In genomic region chr4:147934611-147935010, GRCm38 (mm10) we compare ENCODE assay signal across 31 mouse cellular contexts. TPM values are rescaled to one million over a fixed set of nuclear protein-coding genes. Genes with fewer than 3 reads are reported as not detected.
DNase-seq lines count a peak whose midpoint lies in the region; ATAC-seq and TF ChIP-seq lines count a peak whose summit lies in the region.
"Had no signal": no experiment of that assay in that cellular context is flagged by ENCODE, and none has a peak within 500 bp of the region (broad histone marks: within the 10 kb centered on the region; RNA-seq: fewer than 3 reads in every experiment).

No protein-coding gene starts in this region.

- no peak for ATAC-seq in heart, embryonic 16.5 days (replicated peaks; ENCODE audit: extremely low read depth, insufficient read depth, low FRiP score)
- ATAC-seq in liver, embryonic 12.5 days = no peak
- ATAC-seq in liver, embryonic 11.5 days (replicated peaks; ENCODE audit: low FRiP score) = no peak
- no peak for ATAC-seq in embryonic facial prominence, embryonic 15.5 days (ENCODE audit: insufficient number of reproducible peaks, low FRiP score, low TSS enrichment, low read depth)
- ATAC-seq: forebrain, embryonic 13.5 days; hindbrain, postnatal 0 days; intestine, embryonic 16.5 days had no signal

- no peaks in the 10 kb centered on the region for H3K27me3 ChIP-seq in heart, embryonic 16.5 days (ENCODE audit: control insufficient read depth, insufficient read depth, low read length)
- 0 out of 2 replicates have a peak, but pooled peaks cover 5% of the 10 kb centered on the region for H3K27me3 ChIP-seq in liver, embryonic 12.5 days (replicated peaks)
- H3K27me3 ChIP-seq in liver, embryonic 11.5 days (replicated peaks; ENCODE audit: control insufficient read depth, insufficient read depth, low read length) = no peaks in the 10 kb centered on the region
- H3K27me3 ChIP-seq in embryonic facial prominence, embryonic 15.5 days = no peaks in the 10 kb centered on the region

- H3K9ac ChIP-seq in heart, embryonic 16.5 days (ENCODE audit: low read length) = no peak overlapping the region
- no peak overlapping the region for H3K9ac ChIP-seq in liver, embryonic 12.5 days
- H3K9ac ChIP-seq in liver, embryonic 11.5 days (ENCODE audit: low read depth, low read length) = no peak overlapping the region
- no peak overlapping the region for H3K9ac ChIP-seq in embryonic facial prominence, embryonic 15.5 days
- H3K9ac ChIP-seq: forebrain, embryonic 13.5 days; lung, embryonic 14.5 days had no signal

- H3K9me3 ChIP-seq in heart, embryonic 16.5 days (replicated peaks; ENCODE audit: control insufficient read depth, low read length) = no peaks in the 10 kb centered on the region
- no peaks in the 10 kb centered on the region for H3K9me3 ChIP-seq in liver, embryonic 12.5 days (replicated peaks)
- H3K9me3 ChIP-seq in liver, embryonic 11.5 days (ENCODE audit: control insufficient read depth, low read length) = no peaks in the 10 kb centered on the region
- H3K9me3 ChIP-seq in embryonic facial prominence, embryonic 15.5 days (replicated peaks) = no peaks in the 10 kb centered on the region
- H3K9me3 ChIP-seq: forebrain, embryonic 13.5 days; hindbrain, embryonic 10.5 days had no signal

- WGBS in heart, embryonic 16.5 days = 74% methylated on average over 4 of the region's 4 CpGs
- WGBS in liver, embryonic 12.5 days (ENCODE audit: insufficient replicate concordance) = 68% methylated on average over 4 of the region's 4 CpGs
- 72% methylated on average over 4 of the region's 4 CpGs for WGBS in liver, embryonic 11.5 days
- 76% methylated on average over 4 of the region's 4 CpGs for WGBS in embryonic facial prominence, embryonic 15.5 days

- DNase-seq in gastrocnemius, adult 2 months = no peak
- no peak for DNase-seq in gastrocnemius, postnatal 36 days
- no peak for DNase-seq in heart, postnatal 25 days (ENCODE audit: low spot score)
- no peak for DNase-seq in liver, embryonic 11.5 days (ENCODE audit: low spot score)
- DNase-seq in cerebellum, adult 18-20 months = no peak
- DNase-seq: adrenal gland, postnatal 14 days; cerebellum, adult 9-11 months; kidney, postnatal 10 days; lung, embryonic 14.5 days; lung, postnatal 36 days; midbrain, embryonic 14.5 days; thymus, adult 18-20 months; thymus, postnatal 36 days had no signal

- peaks cover 19% of the 10 kb centered on the region for H3K36me3 ChIP-seq in heart, embryonic 16.5 days (ENCODE audit: control insufficient read depth, insufficient read depth)
- H3K36me3 ChIP-seq in liver, embryonic 12.5 days = peaks cover 12% of the 10 kb centered on the region; the same call in 1 of the 2 replicates
- 0 out of 2 replicates have a peak, but pooled peaks cover 2% of the 10 kb centered on the region for H3K36me3 ChIP-seq in liver, embryonic 11.5 days (ENCODE audit: control insufficient read depth, insufficient read depth, low read length)
- H3K36me3 ChIP-seq in embryonic facial prominence, embryonic 15.5 days = peaks cover 25% of the 10 kb centered on the region

- peak overlapping the region; percentile 95 for H3K4me3 ChIP-seq in gastrocnemius, adult 2 months
- no peak overlapping the region for H3K4me3 ChIP-seq in heart, embryonic 16.5 days (ENCODE audit: low read length)
- no peak overlapping the region for H3K4me3 ChIP-seq in liver, embryonic 12.5 days
- H3K4me3 ChIP-seq in liver, embryonic 11.5 days (ENCODE audit: low read depth, low read length) = no peak overlapping the region
- H3K4me3 ChIP-seq in embryonic facial prominence, embryonic 15.5 days (replicated peaks) = no peak overlapping the region
- H3K4me3 ChIP-seq: erythroblast, embryonic 14.5 days; forebrain, embryonic 13.5 days; hindbrain, embryonic 10.5 days had no signal

- H3K4me2 ChIP-seq in heart, embryonic 16.5 days (ENCODE audit: low read depth, low read length) = peak overlapping the region; percentile 13; the same call in 1 of the 2 replicates
- peak overlapping the region; percentile 20; the same call in 1 of the 2 replicates for H3K4me2 ChIP-seq in liver, embryonic 12.5 days
- no peak overlapping the region for H3K4me2 ChIP-seq in liver, embryonic 11.5 days
- H3K4me2 ChIP-seq in embryonic facial prominence, embryonic 15.5 days (replicated peaks) = peak overlapping the region; percentile 12; the same call in 1 of the 2 replicates
- H3K4me2 ChIP-seq: forebrain, embryonic 13.5 days; lung, embryonic 14.5 days had no signal

- peak overlapping the region; percentile 63 for H3K27ac ChIP-seq in gastrocnemius, adult 2 months
- no peak overlapping the region for H3K27ac ChIP-seq in heart, embryonic 16.5 days (ENCODE audit: low read length)
- no peak overlapping the region for H3K27ac ChIP-seq in liver, embryonic 12.5 days
- no peak overlapping the region for H3K27ac ChIP-seq in liver, embryonic 11.5 days (ENCODE audit: low read depth, low read length)
- no peak overlapping the region for H3K27ac ChIP-seq in embryonic facial prominence, embryonic 15.5 days (replicated peaks)
- H3K27ac ChIP-seq: forebrain, embryonic 13.5 days; hindbrain, embryonic 10.5 days; hindbrain, postnatal 0 days had no signal

- no peak for TF ChIP-seq CTCF in gastrocnemius, adult 2 months (IDR thresholded peaks at IDR 0.05)

- H3K4me1 ChIP-seq in heart, embryonic 16.5 days (ENCODE audit: control insufficient read depth, insufficient read depth, low read length) = peaks cover 44% of the 10 kb centered on the region
- H3K4me1 ChIP-seq in liver, embryonic 12.5 days = peaks cover 46% of the 10 kb centered on the region
- peaks cover 7% of the 10 kb centered on the region for H3K4me1 ChIP-seq in liver, embryonic 11.5 days (replicated peaks; ENCODE audit: control insufficient read depth, insufficient read depth, low read length)
- H3K4me1 ChIP-seq in embryonic facial prominence, embryonic 15.5 days = peaks cover 68% of the 10 kb centered on the region

- intact Hi-C loops in gastrocnemius, adult 2 months (cut with DNase I) = no loop called here
- intact Hi-C loops in gastrocnemius, postnatal 36 days (cut with DNase I) = loop anchor here (5.0 kb wide), 1 partner anchor 32 kb away; the partner anchor contains the start of gene Mfn2
- intact Hi-C loops in heart, postnatal 25 days (cut with DNase I) = loop anchor here (2.0 to 5.0 kb wide), 2 partner anchors 18 to 67 kb away; partner anchors contain the start of genes Fv1 and Miip

RNA-seq across cellular contexts. Expression of gene Plod1, which starts 2.0 kb away (rescaled TPM):
- 10 to 100 TPM; 17.1 to 25.9 TPM for total RNA-seq in gastrocnemius, adult 2 months (2021)
- total RNA-seq in gastrocnemius, postnatal 36 days (2021) = 10 to 100 TPM; 21.8 to 25.6 TPM
- 58.5 and 62.7 TPM in 2 replicates for polyA plus RNA-seq in heart, embryonic 16.5 days (2015; fragmentation: Nextera tagmentation; extraction: Ambion mirVana)
- 10 to 100 TPM; 79.5 to 97.6 TPM for total RNA-seq in heart, postnatal 25 days (2021)
- polyA plus RNA-seq in liver, embryonic 12.5 days (2016; fragmentation: Nextera tagmentation; extraction: Ambion mirVana) = 26.4 TPM in 2 replicates
- 32.6 and 33.9 TPM in 2 replicates for polyA plus RNA-seq in liver, embryonic 11.5 days (2014; fragmentation: Nextera tagmentation; extraction: Ambion mirVana)
- 92.0 and 93.3 TPM in 2 replicates for polyA plus RNA-seq in embryonic facial prominence, embryonic 15.5 days (2015; fragmentation: Nextera tagmentation; extraction: Ambion mirVana)

RNA-seq across cellular contexts. Expression of gene 2510039O18Rik, which starts 6.1 kb away (rescaled TPM):
- total RNA-seq in gastrocnemius, adult 2 months (2021) = 10 to 100 TPM; 17.0 to 21.5 TPM
- 10 to 100 TPM; 17.9 to 21.4 TPM for total RNA-seq in gastrocnemius, postnatal 36 days (2021)
- 12.1 and 14.2 TPM in 2 replicates for polyA plus RNA-seq in heart, embryonic 16.5 days (2015; fragmentation: Nextera tagmentation; extraction: Ambion mirVana)
- 10 to 100 TPM; 36.4 to 39.3 TPM for total RNA-seq in heart, postnatal 25 days (2021)
- 19.1 and 21.0 TPM in 2 replicates for polyA plus RNA-seq in liver, embryonic 12.5 days (2016; fragmentation: Nextera tagmentation; extraction: Ambion mirVana)
- 18.6 and 19.2 TPM in 2 replicates for polyA plus RNA-seq in liver, embryonic 11.5 days (2014; fragmentation: Nextera tagmentation; extraction: Ambion mirVana)
- 20.6 and 22.0 TPM in 2 replicates for polyA plus RNA-seq in embryonic facial prominence, embryonic 15.5 days (2015; fragmentation: Nextera tagmentation; extraction: Ambion mirVana)

RNA-seq across cellular contexts. Expression of gene Mfn2, which starts 30.1 kb away (rescaled TPM):
- 100 to 1,000 TPM; 416 to 452 TPM for total RNA-seq in gastrocnemius, adult 2 months (2021)
- total RNA-seq in gastrocnemius, postnatal 36 days (2021) = 100 to 1,000 TPM; 406 to 426 TPM
- polyA plus RNA-seq in heart, embryonic 16.5 days (2015; fragmentation: Nextera tagmentation; extraction: Ambion mirVana) = 164 and 184 TPM in 2 replicates
- 100 to 1,000 TPM; 689 to 706 TPM for total RNA-seq in heart, postnatal 25 days (2021)
- 25.4 and 27.1 TPM in 2 replicates for polyA plus RNA-seq in liver, embryonic 12.5 days (2016; fragmentation: Nextera tagmentation; extraction: Ambion mirVana)
- 36.0 and 37.6 TPM in 2 replicates for polyA plus RNA-seq in liver, embryonic 11.5 days (2014; fragmentation: Nextera tagmentation; extraction: Ambion mirVana)
- 38.6 and 39.4 TPM in 2 replicates for polyA plus RNA-seq in embryonic facial prominence, embryonic 15.5 days (2015; fragmentation: Nextera tagmentation; extraction: Ambion mirVana)

RNA-seq across cellular contexts. Expression of gene Nppb, which starts 51.0 kb away (rescaled TPM):
- total RNA-seq in gastrocnemius, adult 2 months (2021) = not detected
- not detected for total RNA-seq in gastrocnemius, postnatal 36 days (2021)
- 159 and 197 TPM in 2 replicates for polyA plus RNA-seq in heart, embryonic 16.5 days (2015; fragmentation: Nextera tagmentation; extraction: Ambion mirVana)
- 100 to 1,000 TPM; 169 to 448 TPM for total RNA-seq in heart, postnatal 25 days (2021)
- polyA plus RNA-seq in liver, embryonic 12.5 days (2016; fragmentation: Nextera tagmentation; extraction: Ambion mirVana) = not detected in 2 replicates
- 1.1 TPM in 1 of 2 replicates, not detected in the other for polyA plus RNA-seq in liver, embryonic 11.5 days (2014; fragmentation: Nextera tagmentation; extraction: Ambion mirVana)
- polyA plus RNA-seq in embryonic facial prominence, embryonic 15.5 days (2015; fragmentation: Nextera tagmentation; extraction: Ambion mirVana) = 0.37 and 0.44 TPM in 2 replicates
- total RNA-seq: adrenal gland, postnatal 14 days; common myeloid progenitor, adult 5-6 weeks; gastrocnemius, adult 8-10 months; granulocyte monocyte progenitor cell, adult 5-6 weeks; hindbrain, postnatal 0 days; layer of hippocampus, adult 18-20 months; layer of hippocampus, postnatal 14 days; left cerebral cortex, adult 8-10 months; megakaryocyte-erythroid progenitor cell, adult 5-6 weeks had no signal
- polyA plus RNA-seq: erythroblast, embryonic 14.5 days; forebrain, embryonic 13.5 days; hindbrain, embryonic 10.5 days; intestine, embryonic 16.5 days; limb, embryonic 11.5 days; lung, embryonic 14.5 days; midbrain, embryonic 14.5 days; small intestine, adult 2 months; stomach, embryonic 16.5 days had no signal
